Mouse (Mus musculus) neural tube, embryonic 10.5 days (tissue): ENCODE results near the gene Mgat4a.

ENCODE experiments used
- DNase-seq: peaks from one replicate; pipeline ENCODE4 v3.0.0-alpha.2; 2017; ENCODE audit warnings: low spot score; ENCODE audit errors: extremely low spot score

Mgat4a gene

DNA sequence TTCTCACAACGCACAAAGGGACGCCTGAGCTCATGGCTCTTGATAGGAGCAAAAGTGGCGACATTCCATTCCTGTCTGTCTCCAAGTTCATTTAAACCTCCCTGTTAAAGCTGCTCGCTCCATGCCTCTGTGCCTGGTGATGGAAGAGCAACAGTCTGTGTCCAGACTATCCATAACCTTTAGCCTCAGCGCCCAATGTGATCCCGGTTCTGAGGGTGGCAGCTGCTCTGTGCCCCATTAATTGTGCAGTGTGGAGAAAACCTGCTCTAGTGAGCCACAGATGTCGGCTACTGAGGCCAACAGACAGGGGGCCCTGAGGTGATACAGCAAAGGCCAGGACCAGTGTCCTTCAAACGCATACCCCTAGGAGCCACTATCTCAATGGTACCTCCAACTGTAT lies 141.1 kb downstream of the Mgat4a start:
- no peak for DNase-seq

DNA sequence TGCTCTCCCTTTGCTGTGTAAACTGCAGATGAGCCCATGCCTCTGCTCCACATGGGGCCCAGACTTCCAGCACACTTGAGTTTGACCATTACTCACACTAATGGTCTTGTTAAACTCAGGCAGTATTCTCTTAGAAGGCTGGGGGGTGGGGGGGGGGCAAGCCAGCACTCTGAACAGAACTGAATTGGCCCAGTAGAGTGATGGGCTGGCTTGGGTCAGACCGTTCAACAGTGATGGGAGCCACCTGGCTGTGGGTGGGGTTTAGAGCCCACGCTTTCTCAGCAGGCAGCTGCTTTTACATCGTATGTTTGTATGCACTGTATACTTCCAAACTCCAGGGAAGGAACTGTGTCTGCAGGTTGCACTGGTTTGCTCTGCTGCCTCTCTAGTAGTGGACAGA lies 141.9 kb downstream of the Mgat4a start:
- DNase-seq = no peak

DNA sequence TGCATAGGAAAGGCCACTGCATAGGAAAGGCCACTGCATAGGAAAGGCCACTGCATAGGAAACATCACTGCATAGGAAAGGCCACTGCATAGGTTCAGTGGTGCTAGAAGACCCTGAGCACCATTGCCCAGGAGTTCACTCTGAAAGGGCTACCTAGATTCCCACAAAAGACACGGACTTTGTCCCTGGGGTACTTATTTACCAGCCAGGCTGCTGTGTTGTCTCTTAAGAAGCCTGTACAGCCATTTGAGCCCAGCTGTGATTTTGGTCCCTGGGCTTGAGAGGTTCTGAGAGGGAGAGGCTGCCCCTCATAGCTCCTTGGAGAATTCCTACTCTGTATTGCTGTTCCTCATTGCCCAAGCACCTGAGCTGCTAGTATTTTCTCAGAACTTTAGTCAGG lies 144.3 kb downstream of the Mgat4a start:
- DNase-seq = no peak

DNA sequence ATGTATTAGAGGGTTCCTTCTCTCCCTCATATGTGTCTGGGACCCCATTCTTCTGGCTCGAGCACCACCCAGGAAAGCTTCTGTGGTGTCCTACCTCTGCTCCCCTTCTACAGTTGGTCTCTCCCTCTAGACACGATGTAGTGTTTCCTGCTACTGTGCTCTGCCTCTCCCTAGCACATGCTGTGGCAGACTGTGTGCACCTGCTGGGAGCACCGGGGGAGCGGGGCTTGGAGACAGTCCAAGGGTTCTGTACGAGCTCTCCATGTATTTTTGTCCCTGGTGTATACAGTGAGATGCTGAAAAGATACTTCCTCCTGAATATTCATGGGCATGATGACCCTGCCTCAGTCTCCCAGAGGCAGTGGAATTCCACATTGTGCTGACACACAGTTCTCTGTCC lies 147.6 kb downstream of the Mgat4a start:
- DNase-seq = no peak
